Mouse (Mus musculus) naive thymus-derived CD4-positive, alpha-beta T cell, adult 2 months (primary cell): ENCODE results near the gene Ndufa11.

Source experiments
- DNase-seq: peaks from one replicate; pipeline ENCODE4 v3.0.0-alpha.2; 2011; ENCODE audit warnings: low read depth

Gene Ndufa11

DNA sequence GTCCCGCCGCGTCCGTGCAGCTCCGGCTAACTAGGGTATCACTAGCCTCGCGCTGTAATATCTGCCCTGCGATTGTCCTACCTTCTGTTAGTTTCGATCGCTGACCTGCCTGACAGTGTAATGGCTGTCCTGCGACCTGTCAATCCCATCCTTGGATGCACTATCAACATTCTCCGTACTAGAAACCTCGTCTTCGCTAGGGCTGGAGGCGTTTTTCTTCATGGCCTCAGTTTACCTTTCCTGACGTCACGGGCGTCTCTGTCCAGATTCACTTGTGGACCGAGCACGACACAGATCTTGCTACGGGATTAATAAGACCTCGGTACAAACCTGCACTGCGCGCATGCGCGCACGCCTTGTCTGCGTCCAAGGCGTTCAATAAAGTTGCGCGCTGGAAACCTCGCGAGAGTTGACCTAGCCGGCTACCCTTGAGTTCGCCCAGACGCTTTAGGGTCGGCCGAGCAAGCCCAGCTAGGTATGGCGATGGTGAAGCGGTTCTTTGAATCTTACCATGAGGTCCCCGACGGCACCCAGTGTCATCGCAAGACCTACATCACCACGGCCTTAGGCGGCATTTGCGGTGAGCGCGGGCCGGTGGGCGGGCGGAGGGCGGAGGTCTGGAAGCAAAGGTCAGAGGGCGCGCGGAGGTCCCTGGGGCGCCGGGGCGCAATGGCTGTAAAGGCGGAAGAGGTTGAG lies at the start of gene Ndufa11, which contains the start of gene Vmac:
Ndufa11 (plus strand) TSS at position 405 of the 696 bp plus-strand sequence.
Vmac (minus strand) TSS at position 660 of the 696 bp plus-strand sequence.
- peak; percentile 99 for DNase-seq

DNA sequence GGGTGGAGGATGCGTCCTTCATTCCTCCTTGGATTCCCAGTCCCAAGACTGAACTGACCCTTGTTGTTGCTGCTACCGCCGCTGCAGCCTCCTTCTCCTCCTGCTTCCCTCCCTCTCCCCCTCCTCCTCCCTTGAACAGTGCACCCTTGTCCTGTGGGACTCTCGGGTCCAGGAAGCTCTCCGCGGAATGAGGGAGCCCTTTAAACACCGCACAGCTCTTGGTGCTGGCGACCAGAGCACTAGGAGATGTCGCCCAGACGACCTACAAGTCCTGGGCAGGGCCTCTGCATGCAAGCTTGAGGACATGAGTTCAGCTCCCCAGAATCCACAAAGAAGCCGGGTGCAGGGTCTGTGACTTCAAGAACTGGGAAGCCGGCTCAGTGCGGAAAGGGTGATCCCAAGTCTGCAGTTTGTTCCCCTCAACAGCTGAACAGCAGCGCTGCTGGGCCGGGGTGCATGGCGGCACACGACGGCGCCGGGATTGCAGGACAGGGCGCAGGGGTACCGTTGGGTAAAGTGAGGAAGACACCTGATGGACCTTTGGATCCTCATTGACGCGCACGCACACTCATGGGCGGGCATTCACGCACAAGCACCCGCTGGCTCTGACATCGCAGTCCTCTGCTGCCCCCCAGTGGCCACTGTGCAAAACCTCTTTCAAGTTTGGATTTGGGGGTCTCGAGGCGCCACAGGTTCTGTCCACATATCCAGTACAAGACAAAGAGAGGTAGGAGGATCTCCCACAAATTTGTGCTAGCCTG lies 49.0 kb upstream of the Ndufa11 start:
- DNase-seq: peak; percentile 90

DNA sequence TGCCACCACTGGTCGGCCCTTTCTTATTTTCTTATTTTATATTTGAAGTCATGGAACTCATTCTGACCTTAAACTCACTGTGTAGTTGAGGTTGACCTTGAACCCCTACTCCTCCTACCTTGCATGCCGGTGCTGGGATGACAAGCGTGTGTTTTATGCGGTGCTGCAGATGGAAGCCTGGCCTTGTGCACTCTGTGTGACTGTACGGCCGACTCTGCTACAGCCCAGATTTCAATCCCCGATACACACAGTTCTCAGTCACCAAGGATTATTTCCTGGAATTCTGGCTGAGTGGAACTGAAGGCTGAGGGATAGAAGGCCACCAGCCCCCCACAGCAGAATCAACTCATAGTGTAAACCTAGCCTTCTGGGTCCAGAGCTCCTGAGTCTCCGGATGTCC lies 47.8 kb upstream of the Ndufa11 start:
- no peak for DNase-seq

DNA sequence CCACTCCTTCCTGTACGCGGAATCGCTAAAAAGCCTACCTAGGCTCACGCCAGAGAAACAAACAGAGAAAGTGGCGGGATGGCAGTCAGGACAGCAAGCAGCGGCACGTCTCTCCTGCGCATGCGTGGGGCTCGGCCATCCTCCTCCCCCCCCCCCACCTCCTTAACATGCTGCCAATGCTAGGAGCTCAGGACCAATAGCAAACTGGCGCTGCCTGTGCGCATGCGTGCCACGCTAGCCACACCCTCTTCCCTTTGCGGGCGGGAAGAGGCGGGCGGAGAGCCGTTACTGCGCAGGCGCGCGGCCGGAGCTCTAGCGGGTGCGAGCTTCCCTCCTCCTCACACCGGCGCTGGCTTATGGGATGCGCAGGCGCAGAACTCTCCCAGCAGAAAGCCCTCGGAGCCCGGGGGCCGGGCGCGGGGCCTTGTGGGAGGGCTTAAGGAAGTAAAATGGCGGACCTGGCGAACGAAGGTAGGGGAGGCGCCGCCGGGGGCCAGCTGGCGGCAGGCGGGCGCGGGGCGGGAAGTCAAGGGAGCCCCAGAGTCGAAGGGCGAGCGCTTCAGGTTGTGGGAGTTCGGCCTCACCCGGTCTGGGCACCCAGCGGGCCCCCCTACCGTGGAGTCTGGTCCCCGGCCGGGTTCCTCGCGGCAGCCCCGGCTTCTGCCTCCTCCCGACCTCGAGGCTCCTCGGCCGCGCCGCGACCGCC lies 44.5 kb upstream of the Ndufa11 start, which contains the start of gene Ranbp3:
Ranbp3 (plus strand) TSS at position 354 of the 706 bp plus-strand sequence.
- peak; percentile 100 for DNase-seq

DNA sequence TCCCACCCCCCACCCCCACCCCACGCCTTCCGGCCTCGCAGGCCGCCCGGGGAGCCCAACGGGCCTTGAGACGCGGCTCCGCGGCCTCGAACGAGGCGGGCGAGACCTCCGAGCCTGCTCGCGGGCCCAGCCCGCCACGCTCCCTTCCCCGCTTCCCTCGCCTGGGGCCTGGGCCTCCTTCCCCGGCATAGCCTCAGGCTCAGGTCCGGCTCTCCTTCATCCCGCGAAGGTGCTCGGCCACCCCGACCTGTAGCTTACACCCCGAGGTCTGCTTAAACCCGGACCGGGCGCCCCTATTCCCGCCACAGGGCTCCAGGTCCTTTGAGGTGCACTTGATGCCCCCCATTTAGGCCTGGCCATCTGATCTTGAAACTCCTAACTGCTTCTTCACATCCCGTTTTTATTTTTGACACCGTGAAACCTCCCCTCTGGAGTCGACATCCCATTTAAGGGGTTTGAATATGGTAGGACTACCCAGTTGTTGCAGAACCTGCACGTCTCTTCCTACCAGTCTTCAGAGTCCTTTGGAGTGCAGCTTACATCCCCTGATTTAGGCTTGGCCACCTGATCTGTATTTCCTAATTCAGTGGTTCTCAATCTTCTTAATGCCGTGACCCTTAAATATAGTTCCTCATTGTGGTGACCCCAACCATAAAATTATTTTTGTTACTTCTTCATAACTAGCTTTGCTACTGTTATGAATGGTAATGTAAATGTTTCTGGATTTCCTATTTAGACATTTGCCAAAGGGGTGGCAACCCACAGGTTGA lies 43.7 kb upstream of the Ndufa11 start:
- peak; percentile 37 for DNase-seq

DNA sequence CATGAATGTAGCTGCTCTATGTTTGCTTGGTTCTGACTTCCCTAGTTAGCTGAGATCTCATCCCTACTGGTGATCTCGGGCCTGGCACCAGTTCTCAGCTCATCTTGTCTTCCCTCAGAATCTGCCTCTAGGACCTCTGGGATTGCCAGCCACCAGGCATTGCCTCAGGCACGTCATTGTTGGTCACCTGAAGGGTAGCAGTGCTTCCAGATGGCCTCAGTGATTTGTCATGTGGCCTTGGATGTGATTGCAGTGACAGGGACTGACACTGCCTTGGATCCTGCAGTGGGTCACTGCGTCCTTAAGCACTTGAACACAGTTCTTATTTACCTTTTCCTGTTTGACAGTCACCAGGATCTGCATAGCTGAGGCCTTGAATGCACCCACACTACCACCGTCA lies 35.8 kb upstream of the Ndufa11 start:
- no peak for DNase-seq

DNA sequence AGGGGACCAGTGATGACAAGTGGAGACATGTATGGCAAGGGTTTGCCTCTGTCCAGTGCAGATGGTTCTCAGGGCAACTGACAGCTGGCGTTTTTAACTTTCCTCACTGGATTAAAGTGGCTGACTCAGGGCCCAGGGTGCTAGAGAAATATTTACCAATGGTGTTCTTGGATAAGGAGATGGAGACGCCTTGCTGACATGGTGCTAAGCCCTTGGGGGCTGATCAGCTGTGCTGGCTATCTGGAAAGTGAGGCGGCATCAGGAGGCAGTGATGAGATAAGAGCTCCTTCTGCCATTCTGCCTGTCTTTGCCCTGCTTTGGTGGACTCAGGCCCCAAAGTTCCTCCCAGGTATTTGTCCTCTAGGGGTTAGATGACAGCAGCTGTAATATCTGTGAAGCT lies 34.7 kb upstream of the Ndufa11 start:
- no peak for DNase-seq

DNA sequence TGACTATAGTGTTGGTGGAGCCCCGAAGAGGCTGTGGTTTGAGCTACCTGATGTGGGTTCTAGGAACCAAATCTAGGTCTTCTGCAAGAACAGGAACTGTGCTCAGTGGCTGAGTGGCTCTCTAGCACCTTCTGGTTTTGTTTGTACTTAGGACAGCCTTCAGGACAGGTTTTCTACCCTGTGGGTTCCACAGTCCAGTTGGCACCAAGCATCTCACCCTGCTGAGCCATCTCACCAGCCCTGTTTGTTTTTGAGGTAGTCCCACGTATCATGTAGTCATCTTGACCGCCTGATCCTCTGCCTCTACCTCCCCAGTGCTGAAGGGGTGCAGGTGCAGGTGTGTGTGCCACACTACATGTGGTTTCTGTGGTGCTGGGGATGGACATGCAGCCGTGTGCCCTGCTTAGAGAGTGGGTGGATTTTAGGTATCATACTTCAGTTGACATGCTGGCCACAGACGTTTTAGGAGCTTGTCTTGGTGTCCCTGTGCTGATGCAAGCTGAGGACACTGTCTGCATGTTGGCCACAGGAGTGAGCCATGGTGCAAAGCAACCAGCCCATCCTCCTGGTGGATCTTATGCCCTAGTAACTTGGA lies 33.9 kb upstream of the Ndufa11 start:
- no peak for DNase-seq

DNA sequence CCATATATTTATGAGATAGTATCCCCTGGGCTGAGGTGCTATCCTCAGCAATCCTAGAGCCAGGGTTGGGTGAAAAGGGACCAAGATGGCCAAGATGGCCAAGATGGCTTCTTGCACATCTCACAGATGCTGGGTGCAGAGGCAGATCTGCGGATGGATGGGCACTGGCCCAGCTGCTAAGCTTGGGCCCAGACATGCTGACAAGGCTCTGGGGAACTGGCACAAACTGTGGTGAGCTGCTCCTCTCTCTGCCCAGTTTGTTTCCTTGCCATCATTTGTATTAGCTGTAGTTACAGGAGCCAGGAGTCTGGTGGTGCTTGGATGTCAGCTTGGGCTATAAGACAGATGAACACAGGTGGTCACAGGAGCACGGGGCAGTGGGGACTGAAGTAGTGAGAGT lies 32.9 kb upstream of the Ndufa11 start:
- no peak for DNase-seq

DNA sequence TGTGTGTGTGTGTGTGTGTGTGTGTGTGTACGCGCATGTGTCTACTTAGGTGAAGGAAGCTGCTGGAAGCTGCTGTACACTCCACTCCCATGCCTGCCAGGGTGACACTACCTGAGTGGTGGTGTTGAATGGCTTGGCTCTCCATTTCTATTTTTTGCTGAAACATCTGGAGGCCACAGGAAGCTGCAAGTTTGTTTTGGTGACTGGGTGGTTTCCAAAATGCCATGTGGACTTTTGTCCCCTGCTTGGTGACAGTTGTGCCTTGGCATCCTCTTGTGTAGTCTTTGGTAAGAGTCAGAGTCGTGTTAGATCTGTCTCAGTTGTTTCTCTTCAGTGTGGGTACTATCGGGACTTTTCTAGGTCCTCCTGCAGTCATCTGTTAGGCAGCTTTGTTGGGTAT lies 30.8 kb upstream of the Ndufa11 start:
- DNase-seq: no peak

DNA sequence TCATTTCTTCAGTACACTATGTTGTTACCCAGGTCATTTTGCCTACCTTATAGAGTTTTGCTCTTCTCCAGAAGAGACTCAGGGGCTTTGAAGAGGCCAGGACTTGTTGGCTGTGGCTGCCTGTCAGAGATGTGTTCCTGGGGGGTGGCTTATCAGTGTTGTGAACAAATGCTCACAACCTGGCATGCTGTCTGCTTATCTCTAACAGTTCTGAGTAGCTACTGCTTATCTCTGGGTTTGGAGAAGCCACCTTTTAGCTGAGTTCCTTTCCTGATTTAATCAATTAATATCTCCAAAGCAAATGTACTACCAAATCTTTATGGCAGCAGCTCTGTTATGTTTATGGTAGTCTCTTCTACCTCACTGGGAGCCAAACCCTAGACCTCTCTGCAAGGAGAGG lies 29.5 kb upstream of the Ndufa11 start:
- DNase-seq: no peak

DNA sequence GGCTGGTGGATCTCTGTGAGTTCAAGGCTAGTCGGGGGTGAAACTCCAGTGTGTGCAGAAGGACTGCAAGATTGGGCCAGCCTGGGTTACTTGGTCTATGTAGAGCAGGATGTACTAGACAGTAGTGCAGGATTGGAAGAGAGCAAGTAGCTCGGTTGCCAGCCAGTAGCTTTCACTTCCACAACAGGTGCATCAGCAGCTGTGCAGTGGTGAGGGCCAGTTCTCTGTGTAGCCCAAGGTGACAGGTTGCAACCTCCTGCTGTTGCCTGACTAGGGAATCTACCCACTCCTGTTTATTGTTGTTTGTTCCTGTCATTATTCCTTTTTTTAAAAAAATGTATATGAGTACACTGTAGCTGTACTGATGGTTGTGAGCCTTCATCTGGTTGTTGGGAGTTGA lies 28.9 kb upstream of the Ndufa11 start:
- DNase-seq: no peak

DNA sequence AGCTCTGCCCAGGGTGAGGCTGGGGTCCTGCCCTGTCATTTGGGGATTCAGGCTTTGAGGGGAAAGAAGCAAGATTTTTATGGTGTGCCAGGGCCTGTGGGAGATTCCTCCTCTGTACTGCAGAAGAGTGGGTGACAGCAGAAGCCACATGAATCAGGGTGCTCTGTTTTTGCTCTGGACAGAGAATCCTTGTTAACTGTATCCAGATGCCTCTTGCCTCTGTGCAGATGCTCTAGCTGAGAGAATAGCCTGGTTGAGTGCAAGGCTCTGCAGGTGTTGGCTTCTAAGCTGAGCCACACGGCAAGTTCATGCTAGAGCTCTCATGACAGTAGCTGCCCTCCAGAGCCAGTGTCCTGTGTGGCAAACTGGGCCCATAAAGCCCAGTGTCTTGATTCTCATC lies 24.2 kb upstream of the Ndufa11 start:
- DNase-seq: no peak

DNA sequence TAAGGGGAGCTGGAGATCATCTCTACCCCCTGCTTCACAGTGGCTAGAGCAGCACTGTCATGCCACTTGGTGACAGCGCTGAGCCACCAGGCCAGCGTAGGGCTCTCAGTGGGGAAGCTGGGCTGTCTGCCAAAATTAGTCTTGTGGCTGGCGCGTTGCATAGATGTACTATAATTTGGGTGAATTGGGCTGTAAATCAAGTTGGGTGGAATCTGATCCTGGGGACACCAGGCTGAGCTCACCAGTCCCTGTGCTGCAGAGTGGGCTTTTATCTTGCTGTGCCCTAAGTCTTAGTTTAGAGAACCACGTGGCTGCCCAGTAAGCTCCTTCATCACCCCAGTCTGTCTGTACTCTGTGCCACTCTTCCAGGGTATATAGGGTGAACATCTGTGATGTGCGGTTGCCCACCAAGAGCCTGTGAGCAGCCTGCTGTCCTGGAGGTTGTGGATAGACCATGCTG lies 23.7 kb upstream of the Ndufa11 start:
- no peak for DNase-seq

DNA sequence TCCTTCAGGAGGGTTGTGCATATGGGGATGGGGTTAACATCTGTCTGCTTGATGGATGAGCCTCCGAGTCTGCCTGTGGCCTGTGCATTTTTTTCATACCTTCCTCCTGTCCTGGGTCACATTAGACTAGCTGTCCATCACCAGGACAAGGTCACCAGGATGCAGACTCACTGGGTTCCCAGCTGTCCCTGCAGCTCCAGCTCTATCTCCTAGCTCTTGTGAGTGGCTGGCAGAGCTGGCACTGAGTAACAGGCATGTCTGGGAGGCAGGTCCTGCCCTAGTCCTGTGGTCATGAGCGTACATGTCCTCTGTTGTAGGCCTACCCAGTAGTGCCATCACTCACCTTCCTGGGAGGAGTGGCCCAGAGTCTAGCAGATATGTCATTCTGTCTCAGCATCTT lies 17.1 kb upstream of the Ndufa11 start:
- no peak for DNase-seq

DNA sequence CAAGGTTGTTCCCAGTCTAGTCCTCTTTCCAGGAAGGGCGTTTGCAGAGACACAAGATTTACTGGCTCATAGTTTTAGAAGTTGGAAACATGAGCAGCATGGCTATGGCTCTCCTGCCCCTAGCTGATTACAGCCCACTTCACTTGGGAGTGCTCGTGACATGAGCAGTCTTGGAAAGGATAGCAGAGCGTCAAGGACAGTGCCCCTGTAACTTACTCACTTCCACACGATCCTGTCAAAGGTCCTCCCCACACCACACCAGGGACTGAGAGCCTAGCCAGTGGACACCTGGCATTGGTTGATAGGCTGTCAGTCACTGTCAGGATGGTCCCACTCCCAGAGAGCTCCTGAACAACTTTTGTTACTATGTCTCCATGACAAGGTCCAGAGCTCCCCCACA lies 14.5 kb upstream of the Ndufa11 start:
- no peak for DNase-seq

DNA sequence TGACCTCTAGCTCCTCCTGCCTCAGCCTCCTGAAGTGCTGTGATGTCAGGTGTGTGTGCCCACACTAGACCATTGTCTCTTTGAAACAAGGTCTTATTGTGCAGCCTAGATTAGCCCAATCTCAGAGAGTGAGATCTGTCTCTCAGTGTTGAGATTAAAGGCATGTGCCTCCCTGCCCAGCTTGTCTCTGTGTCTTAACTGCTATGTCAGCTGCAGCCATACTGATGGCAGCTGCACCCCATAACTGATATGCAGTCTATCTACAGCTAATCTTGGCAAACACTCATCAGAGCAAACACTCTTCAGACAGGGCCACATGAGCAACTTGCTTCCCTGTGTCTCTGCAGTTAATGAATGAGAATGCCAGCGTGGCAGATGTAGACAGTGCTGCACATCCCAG lies 11.1 kb upstream of the Ndufa11 start:
- no peak for DNase-seq

DNA sequence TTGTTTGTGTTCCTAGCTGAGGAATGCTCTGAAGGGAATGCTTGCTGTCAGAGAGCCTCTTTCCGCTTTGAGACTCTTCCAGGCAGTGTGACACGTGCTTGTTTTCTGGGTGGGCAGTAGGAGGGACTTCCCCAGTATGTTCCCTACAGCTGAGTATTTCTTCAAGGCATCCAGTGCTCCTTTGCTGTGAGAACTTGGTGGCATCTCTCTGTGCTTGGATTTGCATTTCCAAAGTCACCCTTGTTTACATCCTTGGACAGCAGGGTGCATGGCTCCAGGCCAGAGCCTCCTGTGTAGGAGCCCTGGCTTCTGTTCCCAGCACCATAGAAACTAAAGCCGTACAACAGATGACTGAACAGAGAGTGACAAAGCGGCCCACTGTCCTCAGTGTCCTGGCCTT lies 8.9 kb upstream of the Ndufa11 start:
- no peak for DNase-seq

DNA sequence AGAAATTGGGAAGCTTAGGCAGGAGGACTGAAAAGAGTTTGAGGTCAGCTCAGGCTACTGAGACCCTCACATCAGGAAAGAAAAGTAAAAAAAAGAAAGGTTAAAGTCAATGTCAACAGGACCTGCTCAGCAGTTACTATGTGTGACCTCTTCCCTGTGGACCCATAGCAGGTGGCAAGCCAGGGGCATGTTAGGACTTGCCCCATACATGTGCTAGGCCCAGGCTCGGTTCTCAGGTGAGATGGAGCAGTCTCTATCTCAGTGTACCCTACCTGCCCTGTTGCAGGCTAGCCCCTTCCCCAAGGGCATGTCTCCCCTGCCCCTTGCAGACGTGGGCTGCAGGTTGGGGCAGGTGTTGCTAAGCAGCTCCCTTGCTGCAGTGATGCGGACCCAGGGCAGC lies 7.9 kb upstream of the Ndufa11 start:
- no peak for DNase-seq

DNA sequence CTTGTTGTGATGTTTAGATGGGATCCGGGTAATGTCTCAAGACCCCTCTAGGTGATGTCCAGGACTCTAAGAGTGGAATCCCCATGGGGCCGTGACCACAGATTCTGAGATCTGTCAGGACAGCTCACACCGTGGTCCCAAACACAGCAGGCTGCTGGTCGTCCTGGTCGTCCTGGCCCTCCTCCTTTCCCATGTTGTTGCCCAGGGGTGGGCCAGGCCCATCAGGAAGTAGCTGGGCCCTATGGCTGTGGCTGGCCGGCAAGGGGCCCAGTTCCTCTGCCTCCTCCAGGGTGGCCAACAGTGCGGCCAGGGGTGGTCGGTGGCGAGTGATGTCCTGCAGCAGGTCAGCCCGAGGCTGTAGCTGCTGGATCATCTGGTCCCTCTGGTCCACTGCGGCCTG lies 2.2 kb upstream of the Ndufa11 start:
- DNase-seq: no peak

DNA sequence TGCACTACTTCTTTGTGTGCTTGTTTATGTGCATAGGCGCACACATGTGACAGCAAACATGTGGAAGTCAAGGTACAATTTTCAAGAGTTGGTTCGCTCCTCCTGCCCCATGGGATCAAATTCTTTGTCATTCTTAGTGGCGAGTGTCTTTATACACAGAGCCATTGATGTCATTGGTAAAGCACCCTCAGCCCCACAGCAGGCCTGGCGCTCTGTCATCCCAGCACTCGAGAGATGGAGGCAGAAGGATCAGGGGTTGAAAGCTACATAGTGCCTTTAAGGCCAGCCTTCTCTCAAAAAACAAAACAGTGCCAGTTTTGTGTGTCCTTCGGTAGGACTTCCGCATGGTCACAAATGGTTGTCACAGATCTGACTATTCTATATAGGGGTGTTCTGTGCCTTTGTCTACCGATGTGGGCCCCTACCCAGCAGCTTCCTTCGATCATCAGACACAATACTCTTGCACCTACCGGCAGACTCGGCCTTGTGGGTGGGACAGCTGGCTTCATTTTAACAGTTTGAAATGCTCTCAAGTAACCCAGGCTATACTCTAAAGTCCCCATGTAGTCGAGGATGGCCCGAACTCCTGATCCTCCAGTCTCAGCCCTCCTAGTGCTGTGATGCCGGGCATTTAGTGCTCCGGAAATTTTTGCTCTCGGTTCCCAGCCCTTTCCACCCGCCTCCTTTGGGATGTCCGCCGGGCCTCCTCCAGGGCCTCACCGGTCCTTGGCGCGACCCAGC lies 1.5 kb upstream of the Ndufa11 start:
- peak; percentile 37 for DNase-seq
